Mouse (Mus musculus) hindbrain, embryonic 15.5 days (tissue): ENCODE measurements around the gene Ganab. TPM values are rescaled to one million over a fixed set of nuclear protein-coding genes. Genes with fewer than 3 reads are reported as not detected.
"Not testable (repeated sequence)": the region's sequence is repeated elsewhere in the genome, so short reads cannot be mapped to it uniquely, and the experiment has no call there.

ENCODE experiments used
- ATAC-seq: fragments of 200-750 bp; cut with Nextera tagmentation; 2 replicates; pipeline ENCODE4 v1.8.0; 2017; ENCODE audit warnings: low read depth, moderate number of reproducible peaks, moderate TSS enrichment; ENCODE audit not compliant: low FRiP score
- H3K27ac ChIP-seq: fragments of 300-500 bp; sonication (generic); replicated peaks from 2 replicates; pipeline ENCODE4 v1.5.1; 2015; ENCODE audit warnings: mild to moderate bottlenecking, inconsistent platforms
- H3K27me3 ChIP-seq: fragments of 300-500 bp; sonication (generic); 2 replicates; pipeline ENCODE4 v1.6.1; 2015; ENCODE audit warnings: control low read depth, inconsistent platforms
- H3K36me3 ChIP-seq: fragments of 300-500 bp; sonication (generic); 2 replicates; pipeline ENCODE4 v1.6.1; 2015; ENCODE audit warnings: control low read depth, inconsistent platforms
- H3K4me1 ChIP-seq: fragments of 300-500 bp; sonication (generic); replicated peaks from 2 replicates; pipeline ENCODE4 v1.6.1; 2015; ENCODE audit warnings: control low read depth, inconsistent platforms
- H3K4me2 ChIP-seq: fragments of 300-500 bp; sonication (generic); 2 replicates; pipeline ENCODE4 v1.6.1; 2015; ENCODE audit warnings: moderate library complexity, mild to moderate bottlenecking, inconsistent platforms
- H3K4me3 ChIP-seq: fragments of 300-500 bp; sonication (generic); 2 replicates; pipeline ENCODE4 v1.5.1; 2015; ENCODE audit warnings: mild to moderate bottlenecking, inconsistent platforms
- H3K9ac ChIP-seq: fragments of 300-500 bp; sonication (generic); 2 replicates; pipeline ENCODE4 v1.6.1; 2015; ENCODE audit warnings: inconsistent platforms
- H3K9me3 ChIP-seq: fragments of 300-500 bp; sonication (generic); 2 replicates; pipeline ENCODE4 v1.6.1; 2016; ENCODE audit warnings: control low read depth, inconsistent platforms
- WGBS: fragments of 180-500 bp; shearing (Covaris S2); methylation state at CpG from one replicate; pipeline ENCODE4 v1.1.7; 2015; 5-methylcytosine and 5-hydroxymethylcytosine counted together
- polyA plus RNA-seq: library from polyadenylated mRNA; unstranded; fragments of >200 nt; fragmentation: Nextera tagmentation; extraction: Ambion mirVana; gene quantifications from 2 replicates; pipeline ENCODE4 v1.2.1, GENCODE M21; 2015

The Ganab gene
- polyA plus RNA-seq, 1 experiment from 2014 or later = 83.0 TPM

DNA sequence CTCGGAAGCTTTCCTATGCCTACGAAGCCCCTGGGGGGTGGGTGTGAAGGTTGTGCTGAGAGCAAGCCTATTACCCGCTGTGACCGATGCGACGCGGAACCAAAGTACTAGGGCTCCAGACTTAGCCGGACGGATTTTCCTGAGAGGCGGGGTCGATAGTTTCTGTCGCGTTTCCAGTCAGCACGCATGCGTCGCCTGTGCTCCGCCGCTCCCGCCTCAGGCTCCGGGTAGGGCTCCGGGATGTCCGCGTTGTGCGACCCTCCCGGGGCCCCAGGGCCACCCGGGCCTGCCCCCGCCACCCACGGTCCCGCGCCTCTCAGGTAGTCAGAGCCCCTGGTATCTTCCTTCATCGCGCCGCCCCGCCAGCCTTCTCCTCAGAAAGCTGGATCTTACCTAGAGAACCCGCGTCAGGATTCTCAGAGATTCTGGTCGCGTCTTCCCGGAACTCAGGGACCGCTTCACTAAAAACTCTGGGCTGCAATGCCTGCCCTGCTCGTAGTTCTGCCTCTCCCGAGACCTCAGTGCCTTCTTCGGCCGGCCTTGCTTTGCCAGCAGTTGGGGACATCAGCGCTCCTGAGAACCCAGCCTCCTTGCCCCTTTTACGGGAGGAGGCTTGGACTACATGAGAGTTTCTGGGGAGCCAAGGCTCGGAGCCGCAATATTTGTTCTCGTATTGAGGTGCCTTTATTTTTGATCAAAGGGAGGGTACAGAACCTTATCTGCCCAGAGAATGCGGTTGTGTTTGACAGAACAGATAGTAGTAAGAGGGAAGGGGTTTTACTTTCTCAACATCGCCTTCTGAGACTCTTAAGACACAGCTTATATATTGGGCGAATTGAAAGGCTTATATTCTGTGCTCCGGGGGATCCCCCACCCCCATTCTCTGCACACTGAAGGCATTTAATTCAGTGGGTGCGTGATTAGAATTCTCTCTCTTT is 4.8 kb upstream of the Ganab start, which contains the start of gene Ints5:
Ints5 (plus strand) TSS at position 177 of the 938 bp plus-strand sequence.
- peak within 1 kb of the TSS; percentile 62 for H3K4me3 ChIP-seq
- H3K4me2 ChIP-seq = peak within 1 kb of the TSS; percentile 84
- no peaks in the 10 kb centered on the region for H3K9me3 ChIP-seq
- peak within 1 kb of the TSS; percentile 83 for H3K9ac ChIP-seq
- H3K27me3 ChIP-seq = no peaks in the 10 kb centered on the region
- 3% methylated on average over 54 of the region's 54 CpGs for WGBS
- peak within 1 kb of the TSS; percentile 87 for H3K27ac ChIP-seq
- 0 out of 2 replicates have a peak, but pooled peaks cover 11% of the 10 kb centered on the region for H3K36me3 ChIP-seq
- peak; percentile 43 for ATAC-seq
- H3K4me1 ChIP-seq = peaks cover 28% of the 10 kb centered on the region

DNA sequence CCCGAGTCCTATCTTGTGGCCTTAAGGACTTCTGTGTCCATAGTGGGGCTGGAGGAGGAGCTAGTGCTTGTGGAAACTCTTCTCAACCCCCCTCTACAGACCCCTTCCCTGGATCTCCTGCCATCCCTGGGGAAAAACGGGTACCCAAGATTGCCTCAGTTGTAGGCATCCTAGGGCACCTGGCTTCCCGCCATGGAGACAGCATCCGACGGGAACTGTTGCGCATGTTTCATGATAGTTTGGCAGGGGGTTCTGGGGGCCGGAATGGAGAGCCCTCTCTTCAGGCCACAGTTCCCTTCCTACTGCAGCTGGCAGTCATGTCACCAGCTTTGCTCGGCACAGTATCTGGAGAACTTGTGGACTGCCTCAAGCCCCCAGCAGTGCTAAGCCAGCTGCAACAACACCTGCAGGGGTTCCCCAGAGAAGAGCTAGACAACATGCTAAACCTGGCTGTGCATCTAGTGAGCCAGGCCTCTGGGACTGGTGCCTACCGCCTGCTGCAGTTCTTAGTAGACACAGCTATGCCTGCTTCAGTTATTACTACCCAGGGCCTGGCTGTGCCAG is 2.4 kb upstream of the Ganab start:
- no peak overlapping the region for H3K27ac ChIP-seq
- H3K36me3 ChIP-seq = 0 out of 2 replicates have a peak, but pooled peaks cover 10% of the 10 kb centered on the region
- peaks cover 29% of the 10 kb centered on the region for H3K4me1 ChIP-seq
- no peaks in the 10 kb centered on the region for H3K27me3 ChIP-seq
- no peak for ATAC-seq
- H3K4me3 ChIP-seq = no peak overlapping the region
- H3K9me3 ChIP-seq = no peaks in the 10 kb centered on the region
- H3K9ac ChIP-seq = no peak overlapping the region
- 92% methylated on average over 9 of the region's 9 CpGs for WGBS
- H3K4me2 ChIP-seq = no peak overlapping the region

DNA sequence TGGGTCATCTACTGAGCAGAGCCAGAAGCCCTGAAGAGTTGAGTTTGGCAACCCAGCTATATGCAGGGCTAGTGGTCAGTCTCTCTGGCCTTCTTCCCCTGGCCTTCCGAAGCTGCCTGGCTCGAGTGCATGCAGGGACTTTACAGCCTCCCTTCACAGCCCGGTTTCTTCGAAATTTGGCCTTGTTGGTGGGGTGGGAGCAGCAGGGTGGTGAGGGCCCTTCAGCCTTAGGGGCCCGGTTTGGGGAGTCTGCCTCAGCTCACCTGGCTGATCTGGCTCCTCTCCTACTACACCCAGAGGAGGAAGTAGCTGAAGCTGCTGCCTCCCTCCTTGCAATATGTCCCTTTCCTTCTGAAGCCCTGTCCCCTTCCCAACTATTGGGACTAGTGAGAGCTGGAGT is 1.6 kb upstream of the Ganab start:
- 94% methylated on average over 5 of the region's 5 CpGs for WGBS
- not testable (repeated sequence) for H3K27ac ChIP-seq, H3K4me2 ChIP-seq, H3K36me3 ChIP-seq, ATAC-seq, H3K4me3 ChIP-seq, H3K9ac ChIP-seq, H3K9me3 ChIP-seq, H3K27me3 ChIP-seq
- H3K4me1 ChIP-seq = peaks cover 29% of the 10 kb centered on the region

DNA sequence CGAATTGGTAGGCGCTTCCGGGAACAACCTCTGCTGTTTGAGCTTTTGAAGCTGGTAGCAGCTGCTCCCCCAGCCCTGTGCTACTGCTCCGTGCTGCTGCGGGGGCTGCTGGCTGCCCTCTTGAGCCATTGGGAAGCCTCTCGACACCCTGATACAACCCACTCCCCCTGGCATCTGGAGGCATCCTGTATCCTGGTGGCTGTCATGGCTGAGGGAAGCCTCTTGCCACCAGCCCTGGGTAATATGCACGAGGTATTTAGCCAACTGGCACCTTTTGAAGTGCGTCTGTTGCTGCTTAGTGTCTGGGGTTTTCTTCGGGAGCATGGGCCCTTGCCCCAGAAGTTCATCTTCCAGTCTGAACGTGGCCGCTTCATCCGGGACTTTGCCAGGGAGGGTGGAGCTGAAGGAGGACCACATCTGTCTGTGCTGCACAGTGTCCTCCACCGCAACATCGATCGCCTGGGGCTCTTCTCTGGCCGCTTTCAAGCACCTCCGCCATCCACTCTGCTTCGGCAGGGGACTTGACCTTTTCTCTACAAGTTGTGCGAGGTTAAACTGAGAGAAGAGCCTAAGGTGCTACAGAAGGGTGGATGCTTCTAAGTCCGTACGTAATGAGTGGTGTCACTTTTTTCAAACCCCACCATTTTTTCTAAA is 533 bp upstream of the Ganab start:
- not testable (repeated sequence) for H3K9me3 ChIP-seq, H3K27me3 ChIP-seq
- peak overlapping the region; percentile 81 for H3K27ac ChIP-seq
- H3K4me1 ChIP-seq = peaks cover 29% of the 10 kb centered on the region
- 16% methylated on average over 21 of the region's 21 CpGs for WGBS
- peak overlapping the region; percentile 84 for H3K9ac ChIP-seq
- H3K4me2 ChIP-seq = peak overlapping the region; percentile 66
- H3K4me3 ChIP-seq = peak overlapping the region; percentile 60
- peak; percentile 43 for ATAC-seq
- peaks cover 11% of the 10 kb centered on the region for H3K36me3 ChIP-seq

DNA sequence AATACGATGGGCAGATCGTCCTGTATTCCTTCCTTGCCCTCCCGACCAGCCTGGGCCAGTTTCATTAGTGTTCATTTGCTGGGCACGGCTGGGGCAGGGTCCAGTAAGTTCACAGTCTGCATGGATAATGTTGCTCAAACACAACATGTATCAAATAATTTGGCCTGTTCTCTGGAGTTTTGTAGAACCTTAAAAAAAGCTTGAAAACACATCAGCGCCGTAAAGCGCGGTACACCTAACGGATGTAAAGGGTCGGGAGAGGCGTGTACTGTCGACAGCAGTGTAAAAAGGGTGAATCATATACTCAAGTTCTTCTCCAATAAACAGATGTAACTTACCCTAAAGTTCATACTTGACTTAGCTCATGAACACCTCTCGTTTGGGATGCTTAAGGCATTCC is 705 bp downstream of the Ganab start:
- Histone ChIP-seq H3K9me3 (no peaks in the 10 kb centered on the region), H3K9ac (peak overlapping the region; percentile 84), H3K27ac (peak overlapping the region; percentile 81), H3K27me3 (no peaks in the 10 kb centered on the region), H3K4me2 (peak overlapping the region; percentile 66), H3K4me3 (peak overlapping the region; percentile 60), H3K36me3 (peaks cover 21% of the 10 kb centered on the region), H3K4me1 (peaks cover 25% of the 10 kb centered on the region)
- WGBS = 15% methylated on average over 13 of the region's 13 CpGs
- no peak for ATAC-seq

DNA sequence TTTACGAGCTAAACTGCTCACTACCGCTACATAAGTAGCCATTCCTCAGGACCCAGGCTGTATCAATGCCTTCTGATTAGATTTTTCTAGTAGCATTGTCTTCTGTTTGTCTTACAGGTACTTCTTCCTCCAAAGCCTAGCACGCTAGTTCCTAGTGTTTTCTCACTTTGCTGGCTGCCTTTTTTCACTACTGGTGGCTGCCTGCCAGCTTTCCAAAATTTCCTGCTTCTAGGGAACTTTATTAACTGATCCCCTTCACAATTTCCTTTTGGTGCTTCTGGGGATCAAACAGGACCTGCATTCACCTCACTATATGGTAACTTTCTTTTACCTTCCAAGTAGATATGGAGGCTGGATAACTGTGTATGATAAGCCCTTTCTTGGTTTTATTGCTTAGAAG is 1.2 kb downstream of the Ganab start:
- no peak for ATAC-seq
- 63% methylated on average over 3 of the region's 3 CpGs for WGBS
- Histone ChIP-seq H3K27ac (no peak overlapping the region), H3K4me2 (peak overlapping the region; percentile 66), H3K27me3 (no peaks in the 10 kb centered on the region), H3K4me3 (peak overlapping the region; percentile 60), H3K9ac (peak overlapping the region; percentile 84), H3K9me3 (no peaks in the 10 kb centered on the region), H3K4me1 (peaks cover 20% of the 10 kb centered on the region), H3K36me3 (peaks cover 25% of the 10 kb centered on the region)

DNA sequence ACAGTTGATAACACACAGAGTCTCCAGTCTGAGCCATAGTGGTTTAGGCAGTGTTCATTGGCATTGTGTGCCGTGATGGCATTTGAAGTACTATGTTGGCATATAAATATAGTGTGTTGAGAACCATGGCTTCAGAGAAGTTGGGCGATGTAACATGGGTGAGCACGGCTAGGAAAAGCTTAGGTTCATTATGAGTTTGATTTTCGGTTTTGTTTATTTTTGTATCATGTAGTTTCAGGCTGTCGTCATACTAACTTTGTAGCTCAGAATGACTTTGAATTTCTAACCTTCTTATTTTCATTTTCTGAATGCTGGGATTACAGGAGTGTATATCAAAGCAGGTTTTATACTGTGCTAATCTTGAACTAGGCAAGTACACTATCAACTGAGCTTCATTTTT is 5.5 kb downstream of the Ganab start:
- no peak for ATAC-seq
- Histone ChIP-seq H3K4me2 (no peak overlapping the region), H3K4me1 (peaks cover 11% of the 10 kb centered on the region), H3K9me3 (no peaks in the 10 kb centered on the region), H3K27ac (no peak overlapping the region), H3K9ac (no peak overlapping the region), H3K36me3 (peaks cover 58% of the 10 kb centered on the region), H3K4me3 (no peak overlapping the region), H3K27me3 (no peaks in the 10 kb centered on the region)
- 96% methylated on average over 5 of the region's 5 CpGs for WGBS

DNA sequence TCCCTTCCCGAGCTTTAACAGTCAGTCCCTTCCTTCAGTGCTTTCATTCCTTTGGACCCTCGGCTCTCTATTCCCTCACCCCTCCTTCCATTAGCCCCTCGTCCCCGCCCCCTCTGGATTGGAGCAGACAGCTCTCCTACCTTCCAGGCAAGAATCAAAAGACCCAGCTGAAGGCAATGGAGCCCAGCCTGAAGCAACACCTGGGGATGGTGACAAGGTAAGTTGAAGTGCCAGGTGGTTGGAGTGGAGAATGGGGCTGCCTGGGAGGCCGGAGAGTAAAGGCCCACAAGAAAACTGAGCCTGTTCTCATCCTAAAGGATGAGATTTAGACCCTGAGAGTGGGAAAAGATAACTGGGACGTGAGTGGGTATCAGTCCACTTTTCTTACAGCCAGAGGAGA is 10.7 kb downstream of the Ganab start:
- Histone ChIP-seq H3K9me3 (no peaks in the 10 kb centered on the region), H3K4me1 (no peaks in the 10 kb centered on the region), H3K27me3 (no peaks in the 10 kb centered on the region), H3K4me3 (no peak overlapping the region), H3K36me3 (peaks cover 92% of the 10 kb centered on the region), H3K27ac (no peak overlapping the region), H3K4me2 (no peak overlapping the region), H3K9ac (no peak overlapping the region)
- no peak for ATAC-seq
- WGBS = 90% methylated on average over 6 of the region's 6 CpGs

DNA sequence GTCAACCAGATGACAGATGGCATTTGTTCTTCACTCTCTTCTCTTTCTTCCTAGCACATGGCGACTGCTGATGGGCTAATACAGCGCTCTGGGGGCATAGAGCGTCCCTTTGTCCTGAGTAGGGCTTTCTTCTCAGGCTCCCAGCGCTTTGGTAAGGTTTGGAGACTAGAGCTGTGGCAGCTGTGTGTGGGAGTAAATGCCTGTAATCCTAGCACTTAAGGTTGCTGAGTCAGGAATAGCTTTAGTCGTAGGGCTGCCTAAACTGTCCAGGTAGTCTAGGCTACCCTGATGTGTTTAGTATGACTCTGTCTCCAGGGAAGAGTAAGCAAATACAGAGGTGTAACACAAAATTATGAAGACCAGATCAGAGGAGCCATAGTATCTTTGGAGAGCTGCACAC is 13.9 kb downstream of the Ganab start:
- no peak for ATAC-seq
- Histone ChIP-seq H3K27me3 (no peaks in the 10 kb centered on the region), H3K4me2 (no peak overlapping the region), H3K4me1 (no peaks in the 10 kb centered on the region), H3K9ac (no peak overlapping the region), H3K9me3 (no peaks in the 10 kb centered on the region), H3K4me3 (no peak overlapping the region), H3K36me3 (peaks cover 99% of the 10 kb centered on the region), H3K27ac (no peak overlapping the region)
- WGBS = 94% methylated on average over 5 of the region's 5 CpGs

DNA sequence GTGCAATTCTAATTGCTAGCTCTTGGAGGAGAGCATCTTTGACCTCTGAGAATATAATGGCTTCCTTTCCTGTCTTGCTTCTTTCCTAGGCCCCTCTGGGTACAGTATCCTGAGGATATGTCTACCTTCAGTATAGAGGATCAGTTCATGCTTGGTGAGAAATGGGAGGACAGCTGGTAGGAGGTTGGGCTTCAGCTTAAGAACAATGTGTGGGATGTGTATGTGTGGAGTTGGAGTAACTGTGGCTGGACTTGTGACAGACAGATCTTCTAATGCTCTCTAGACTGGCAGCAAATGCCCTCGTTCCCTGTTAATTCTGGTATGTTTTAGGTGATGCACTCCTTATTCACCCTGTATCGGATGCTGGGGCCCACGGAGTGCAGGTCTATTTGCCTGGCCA is 16.3 kb downstream of the Ganab start:
- Histone ChIP-seq H3K4me2 (no peak overlapping the region), H3K9me3 (no peaks in the 10 kb centered on the region), H3K36me3 (peaks cover 78% of the 10 kb centered on the region), H3K27ac (no peak overlapping the region), H3K4me3 (no peak overlapping the region), H3K4me1 (no peaks in the 10 kb centered on the region), H3K27me3 (no peaks in the 10 kb centered on the region), H3K9ac (no peak overlapping the region)
- WGBS = 97% methylated on average over 3 of the region's 3 CpGs
- ATAC-seq = no peak

DNA sequence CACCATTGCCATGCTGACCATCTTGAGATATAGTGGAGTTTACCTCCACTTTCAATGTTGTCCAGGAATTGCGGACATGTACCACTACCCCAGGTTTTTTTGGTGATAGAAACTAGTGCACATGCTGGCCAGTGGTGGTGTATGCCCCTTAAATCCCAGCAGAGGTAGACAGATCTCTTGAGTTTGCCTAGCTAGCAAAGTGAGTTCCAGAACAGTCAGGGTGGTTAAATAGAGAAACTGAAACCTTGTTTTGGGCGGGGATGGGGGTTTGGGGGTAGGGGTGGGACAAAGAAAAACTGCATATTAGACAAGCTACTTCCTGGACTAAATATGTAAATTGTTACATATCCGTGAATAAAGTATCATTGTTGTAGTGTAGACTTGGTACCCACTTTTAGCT is 21.1 kb downstream of the Ganab start:
- 96% methylated on average over 3 of the region's 3 CpGs for WGBS

DNA sequence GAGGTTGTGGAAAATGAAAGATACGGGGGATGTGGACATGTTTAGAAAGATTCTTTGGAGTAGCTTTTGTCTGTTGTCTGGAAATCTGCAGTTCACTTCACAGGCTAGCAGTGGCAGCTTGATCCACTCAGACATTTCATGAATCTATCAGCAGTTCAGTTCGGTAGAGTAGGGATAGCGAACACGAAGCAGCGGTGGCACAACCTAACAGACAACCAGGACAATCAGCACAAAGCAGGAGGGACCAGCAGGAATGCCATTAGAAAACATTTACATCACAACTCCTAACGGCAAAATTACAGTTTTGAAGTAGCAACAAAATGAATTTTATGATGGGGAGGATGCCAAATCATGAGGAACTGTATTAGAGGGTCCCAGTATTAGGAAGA is 21.8 kb downstream of the Ganab start:
- peak overlapping the region; percentile 83 for H3K4me2 ChIP-seq
- H3K27ac ChIP-seq = peak overlapping the region; percentile 93
- ATAC-seq = no peak
- H3K27me3 ChIP-seq = no peaks in the 10 kb centered on the region
- peak overlapping the region; percentile 99 for H3K4me3 ChIP-seq
- WGBS = 75% methylated on average over 6 of the region's 6 CpGs
- peaks cover 24% of the 10 kb centered on the region for H3K36me3 ChIP-seq
- peaks cover 21% of the 10 kb centered on the region for H3K4me1 ChIP-seq
- peak overlapping the region; percentile 82 for H3K9ac ChIP-seq
- H3K9me3 ChIP-seq = no peaks in the 10 kb centered on the region

More for the DNA sequence above, 21.1 kb downstream of the Ganab start:
- no peak overlapping the region for H3K27ac ChIP-seq
- ATAC-seq = no peak
- H3K27me3 ChIP-seq = no peaks in the 10 kb centered on the region
- peaks cover 21% of the 10 kb centered on the region for H3K4me1 ChIP-seq
- H3K4me2 ChIP-seq = no peak overlapping the region
- no peak overlapping the region for H3K4me3 ChIP-seq
- H3K9me3 ChIP-seq = no peaks in the 10 kb centered on the region
- H3K9ac ChIP-seq = no peak overlapping the region
- H3K36me3 ChIP-seq = peaks cover 30% of the 10 kb centered on the region
